Comparison of ENCODE assay signal across 15 mouse cellular contexts in genomic region chr6:144111561-144111960, GRCm38 (mm10).
A peak's percentile ranks its signal among the peaks of the same experiment; 100 is the strongest.
DNase-seq lines count a peak whose midpoint lies in the region; ATAC-seq lines count a peak whose summit lies in the region.
"Had no signal": no experiment of that assay in that cellular context is flagged by ENCODE, and none has a peak within 500 bp of the region (broad histone marks: within the 10 kb centered on the region; RNA-seq: fewer than 3 reads in every experiment).

No protein-coding gene starts in this region.

- 58% methylated on average over 6 of the region's 6 CpGs for WGBS in forebrain, embryonic 15.5 days
- WGBS in forebrain, embryonic 11.5 days: 77% methylated on average over 6 of the region's 6 CpGs
- WGBS in midbrain, embryonic 13.5 days: 61% methylated on average over 6 of the region's 6 CpGs
- WGBS in midbrain, embryonic 16.5 days: 52% methylated on average over 6 of the region's 6 CpGs

- H3K4me2 ChIP-seq in forebrain, embryonic 15.5 days (replicated peaks): no peak overlapping the region
- H3K4me2 ChIP-seq in forebrain, embryonic 11.5 days (ENCODE audit: low read depth, low read length, severe bottlenecking): no peak overlapping the region
- H3K4me2 ChIP-seq in midbrain, embryonic 13.5 days (replicated peaks): no peak overlapping the region
- no peak overlapping the region for H3K4me2 ChIP-seq in midbrain, embryonic 16.5 days (ENCODE audit: low read length)
- H3K4me2 ChIP-seq: heart, embryonic 13.5 days; hindbrain, embryonic 14.5 days; intestine, embryonic 15.5 days had no signal

- no peak overlapping the region for H3K4me3 ChIP-seq in forebrain, embryonic 15.5 days
- no peak overlapping the region for H3K4me3 ChIP-seq in forebrain, embryonic 11.5 days (ENCODE audit: low read depth, low read length)
- H3K4me3 ChIP-seq in midbrain, embryonic 13.5 days (replicated peaks): no peak overlapping the region
- H3K4me3 ChIP-seq in midbrain, embryonic 16.5 days (ENCODE audit: low read depth, low read length): no peak overlapping the region
- H3K4me3 ChIP-seq: embryonic facial prominence, embryonic 10.5 days; heart, embryonic 13.5 days; intestine, embryonic 15.5 days had no signal

- H3K9ac ChIP-seq in forebrain, embryonic 15.5 days (replicated peaks): no peak overlapping the region
- no peak overlapping the region for H3K9ac ChIP-seq in forebrain, embryonic 11.5 days (ENCODE audit: low read length)
- no peak overlapping the region for H3K9ac ChIP-seq in midbrain, embryonic 13.5 days (replicated peaks)
- H3K9ac ChIP-seq in midbrain, embryonic 16.5 days (ENCODE audit: low read depth, low read length): no peak overlapping the region
- H3K9ac ChIP-seq: heart, embryonic 13.5 days; hindbrain, embryonic 14.5 days; intestine, embryonic 15.5 days had no signal

- DNase-seq in cerebellum, postnatal 10 days: peak; percentile 61 to 67
- no peak for DNase-seq in cerebellum, adult 18-20 months
- DNase-seq in forebrain, embryonic 11.5 days (ENCODE audit: low spot score): no peak
- DNase-seq in thymus, postnatal 25 days: no peak
- DNase-seq: adrenal gland, postnatal 10 days; gastrocnemius, postnatal 14 days; heart, postnatal 36 days; kidney, adult 18-20 months had no signal

- no peaks in the 10 kb centered on the region for H3K9me3 ChIP-seq in forebrain, embryonic 15.5 days
- no peaks in the 10 kb centered on the region for H3K9me3 ChIP-seq in forebrain, embryonic 11.5 days (ENCODE audit: control insufficient read depth, low read length)
- H3K9me3 ChIP-seq in midbrain, embryonic 13.5 days: no peaks in the 10 kb centered on the region
- no peaks in the 10 kb centered on the region for H3K9me3 ChIP-seq in midbrain, embryonic 16.5 days (replicated peaks; ENCODE audit: control insufficient read depth, low read length, poor library complexity, severe bottlenecking)
- H3K9me3 ChIP-seq: embryonic facial prominence, embryonic 10.5 days; heart, embryonic 13.5 days; intestine, embryonic 15.5 days had no signal

- peak overlapping the region; percentile 5; the same call in 1 of the 2 replicates for H3K27ac ChIP-seq in forebrain, embryonic 15.5 days (replicated peaks)
- no peak overlapping the region for H3K27ac ChIP-seq in forebrain, embryonic 11.5 days (ENCODE audit: low read depth, low read length)
- peak overlapping the region; percentile 21; the same call in 1 of the 2 replicates for H3K27ac ChIP-seq in midbrain, embryonic 13.5 days
- no peak overlapping the region for H3K27ac ChIP-seq in midbrain, embryonic 16.5 days (ENCODE audit: low read length)
- H3K27ac ChIP-seq: embryonic facial prominence, embryonic 10.5 days; heart, embryonic 13.5 days; hindbrain, embryonic 14.5 days; intestine, embryonic 15.5 days had no signal

- peaks cover 19% of the 10 kb centered on the region for H3K4me1 ChIP-seq in forebrain, embryonic 15.5 days
- peaks cover 8% of the 10 kb centered on the region; the same call in 1 of the 2 replicates for H3K4me1 ChIP-seq in forebrain, embryonic 11.5 days (replicated peaks; ENCODE audit: control insufficient read depth, insufficient read depth, low read length)
- H3K4me1 ChIP-seq in midbrain, embryonic 13.5 days (replicated peaks): peaks cover 18% of the 10 kb centered on the region
- peaks cover 11% of the 10 kb centered on the region for H3K4me1 ChIP-seq in midbrain, embryonic 16.5 days (ENCODE audit: control insufficient read depth, insufficient read depth, low read length)
- H3K4me1 ChIP-seq: intestine, embryonic 15.5 days had no signal

- no peak for ATAC-seq in forebrain, embryonic 15.5 days (replicated peaks)
- no peak for ATAC-seq in forebrain, embryonic 11.5 days (replicated peaks; ENCODE audit: low FRiP score)
- no peak for ATAC-seq in midbrain, embryonic 13.5 days
- ATAC-seq in midbrain, embryonic 16.5 days: no peak
- ATAC-seq: intestine, embryonic 15.5 days had no signal

- H3K27me3 ChIP-seq in forebrain, embryonic 15.5 days: no peaks in the 10 kb centered on the region
- no peaks in the 10 kb centered on the region for H3K27me3 ChIP-seq in forebrain, embryonic 11.5 days (ENCODE audit: control insufficient read depth, insufficient read depth, low read length)
- 0 out of 2 replicates have a peak, but pooled peaks cover 3% of the 10 kb centered on the region for H3K27me3 ChIP-seq in midbrain, embryonic 13.5 days
- H3K27me3 ChIP-seq in midbrain, embryonic 16.5 days (ENCODE audit: control insufficient read depth, insufficient read depth, low read depth, low read length): no peaks in the 10 kb centered on the region
- H3K27me3 ChIP-seq: heart, embryonic 13.5 days; intestine, embryonic 15.5 days had no signal

- no peaks in the 10 kb centered on the region for H3K36me3 ChIP-seq in forebrain, embryonic 15.5 days
- H3K36me3 ChIP-seq in forebrain, embryonic 11.5 days (ENCODE audit: control insufficient read depth, insufficient read depth, low read length): no peaks in the 10 kb centered on the region
- H3K36me3 ChIP-seq in midbrain, embryonic 13.5 days: peaks cover 3% of the 10 kb centered on the region; the same call in 1 of the 2 replicates
- H3K36me3 ChIP-seq in midbrain, embryonic 16.5 days (ENCODE audit: control insufficient read depth, insufficient read depth, low read length): 0 out of 2 replicates have a peak, but pooled peaks cover 2% of the 10 kb centered on the region
- H3K36me3 ChIP-seq: heart, embryonic 13.5 days; intestine, embryonic 15.5 days had no signal

Comparison
In these comparisons a context has a peak if more than half of its experiments do, and no peak if none do; other contexts are left out.
1. DNase-seq: peak in cerebellum, postnatal 10 days (2 of 2); none in cerebellum, adult 18-20 months (0 of 2), forebrain, embryonic 11.5 days (single experiment) and thymus, postnatal 25 days (single experiment).
2. H3K27ac ChIP-seq: peak in forebrain, embryonic 15.5 days (single experiment) and midbrain, embryonic 13.5 days (single experiment); none in forebrain, embryonic 11.5 days (single experiment) and midbrain, embryonic 16.5 days (single experiment).